Mouse (Mus musculus) limb, embryonic 10.5 days (tissue): ENCODE results near the gene Gm19402. TPM values are rescaled to one million over a fixed set of nuclear protein-coding genes. Genes with fewer than 3 reads are reported as not detected.
"Not testable (repeated sequence)": the region's sequence is repeated elsewhere in the genome, so short reads cannot be mapped to it uniquely, and the experiment has no call there.

ENCODE experiments used
- DNase-seq: peaks from one replicate; pipeline ENCODE4 v3.0.0-alpha.2; 2017; ENCODE audit warnings: low spot score
- H3K27ac ChIP-seq: fragments of 300-500 bp; sonication (generic); 2 replicates; pipeline ENCODE4 v1.5.1; 2016; ENCODE audit warnings: mild to moderate bottlenecking
- H3K27me3 ChIP-seq: fragments of 300-500 bp; sonication (generic); 2 replicates; pipeline ENCODE4 v1.6.1; 2016; ENCODE audit warnings: low read depth, mild to moderate bottlenecking; ENCODE audit not compliant: poor library complexity, severe bottlenecking
- H3K36me3 ChIP-seq: fragments of 300-500 bp; sonication (generic); 2 replicates; pipeline ENCODE4 v1.6.1; 2016; ENCODE audit warnings: mild to moderate bottlenecking, moderate library complexity
- H3K4me1 ChIP-seq: fragments of 300-500 bp; sonication (generic); 2 replicates; pipeline ENCODE4 v1.6.1; 2016
- H3K4me3 ChIP-seq: fragments of 300-500 bp; sonication (generic); 2 replicates; pipeline ENCODE4 v1.5.1; 2016; ENCODE audit warnings: mild to moderate bottlenecking, moderate library complexity
- H3K9me3 ChIP-seq: fragments of 300-500 bp; sonication (generic); replicated peaks from 2 replicates; pipeline ENCODE4 v1.6.1; 2016; ENCODE audit warnings: mild to moderate bottlenecking
- WGBS: fragments of 180-500 bp; shearing (Covaris S2); methylation state at CpG from one replicate; pipeline ENCODE4 v1.1.7; 2016; 5-methylcytosine and 5-hydroxymethylcytosine counted together
- polyA plus RNA-seq: library from polyadenylated mRNA; unstranded; fragments of >200 nt; fragmentation: Nextera tagmentation; extraction: Ambion mirVana; gene quantifications from 2 replicates; pipeline ENCODE4 v1.2.1, GENCODE M21; 2016

The Gm19402 gene
- polyA plus RNA-seq: not detected in 2 replicates

- H3K9me3 ChIP-seq, H3K36me3 ChIP-seq, H3K27ac ChIP-seq, DNase-seq, H3K4me3 ChIP-seq: not testable (repeated sequence)
- Histone ChIP-seq H3K27me3 (peaks cover 49% of the 10 kb centered on the region), H3K4me1 (peaks cover 71% of the 10 kb centered on the region)
- WGBS: 83% methylated on average over 3 of the region's 3 CpGs
Observed at GRCm38 (mm10) chr10:77690356-77690807, at the start of gene Gm19402. TSS of gene Gm19402 (minus strand) at chr10:77690757.

- peaks cover 38% of the 10 kb centered on the region for H3K4me1 ChIP-seq
- no peak overlapping the region for H3K4me3 ChIP-seq
- no peaks in the 10 kb centered on the region for H3K27me3 ChIP-seq
- DNase-seq: no peak
- 88% methylated on average over 4 of the region's 4 CpGs for WGBS
- H3K9me3 ChIP-seq: no peaks in the 10 kb centered on the region
- no peaks in the 10 kb centered on the region for H3K36me3 ChIP-seq
- H3K27ac ChIP-seq: no peak overlapping the region
Observed at GRCm38 (mm10) chr10:77738929-77739328, 48.4 kb upstream of the Gm19402 start.

- WGBS: 100% methylated on average over 1 of the region's 1 CpGs
- no peaks in the 10 kb centered on the region for H3K36me3 ChIP-seq
- H3K27me3 ChIP-seq: no peaks in the 10 kb centered on the region
- H3K4me1 ChIP-seq: peaks cover 14% of the 10 kb centered on the region
- no peak overlapping the region for H3K4me3 ChIP-seq
- H3K27ac ChIP-seq: no peak overlapping the region
- H3K9me3 ChIP-seq: no peaks in the 10 kb centered on the region
- no peak for DNase-seq
Observed at GRCm38 (mm10) chr10:77735928-77736327, 45.4 kb upstream of the Gm19402 start.

- DNase-seq: peak; percentile 47
- Histone ChIP-seq H3K4me3 (no peak overlapping the region), H3K9me3 (no peaks in the 10 kb centered on the region), H3K27me3 (no peaks in the 10 kb centered on the region), H3K4me1 (no peaks in the 10 kb centered on the region), H3K27ac (no peak overlapping the region), H3K36me3 (no peaks in the 10 kb centered on the region)
- WGBS: 59% methylated on average over 4 of the region's 4 CpGs
Observed at GRCm38 (mm10) chr10:77729241-77729640, 38.7 kb upstream of the Gm19402 start.

- Histone ChIP-seq H3K27me3 (no peaks in the 10 kb centered on the region), H3K9me3 (no peaks in the 10 kb centered on the region), H3K36me3 (no peaks in the 10 kb centered on the region), H3K4me3 (no peak overlapping the region), H3K27ac (no peak overlapping the region), H3K4me1 (no peaks in the 10 kb centered on the region)
- 59% methylated on average over 4 of the region's 4 CpGs for WGBS
- DNase-seq: no peak
Observed at GRCm38 (mm10) chr10:77728280-77728679, 37.7 kb upstream of the Gm19402 start.

GRCm38 (mm10) chr10:77726186-77726585, 35.6 kb upstream of the Gm19402 start, which contains the start of gene Gm10100:
TSS of gene Gm10100 (plus strand) at chr10:77726486.
- Histone ChIP-seq H3K27me3 (no peaks in the 10 kb centered on the region), H3K27ac (no peak within 1 kb of the TSS), H3K9me3 (no peaks in the 10 kb centered on the region), H3K4me3 (no peak within 1 kb of the TSS), H3K4me1 (no peaks in the 10 kb centered on the region), H3K36me3 (no peaks in the 10 kb centered on the region)
- 36% methylated on average over 3 of the region's 3 CpGs for WGBS
- no peak for DNase-seq

GRCm38 (mm10) chr10:77724855-77725254, 34.3 kb upstream of the Gm19402 start:
- no peak for DNase-seq
- 78% methylated on average over 8 of the region's 8 CpGs for whole genome bisulfite sequencing

GRCm38 (mm10) chr10:77720299-77720698, 29.7 kb upstream of the Gm19402 start, which contains the start of gene Krtap12-1:
TSS of gene Krtap12-1 (plus strand) at chr10:77720599.
- not testable (repeated sequence) for H3K4me1 ChIP-seq, H3K9me3 ChIP-seq, H3K27me3 ChIP-seq, H3K4me3 ChIP-seq, DNase-seq, H3K36me3 ChIP-seq, H3K27ac ChIP-seq
- 83% methylated on average over 1 of the region's 1 CpGs for WGBS

More at GRCm38 (mm10) chr10:77724855-77725254, 34.3 kb upstream of the Gm19402 start:
- H3K27me3 ChIP-seq: no peaks in the 10 kb centered on the region
- no peak overlapping the region for H3K27ac ChIP-seq
- H3K9me3 ChIP-seq: no peaks in the 10 kb centered on the region
- no peak overlapping the region for H3K4me3 ChIP-seq
- no peaks in the 10 kb centered on the region for H3K4me1 ChIP-seq
- H3K36me3 ChIP-seq: no peaks in the 10 kb centered on the region

GRCm38 (mm10) chr10:77715507-77715906, 24.9 kb upstream of the Gm19402 start, which contains the start of gene Gm10142:
TSS of gene Gm10142 (plus strand) at chr10:77715807.
- Histone ChIP-seq H3K27me3 (no peaks in the 10 kb centered on the region), H3K9me3 (no peaks in the 10 kb centered on the region), H3K36me3 (no peaks in the 10 kb centered on the region), H3K4me3 (no peak within 1 kb of the TSS), H3K4me1 (0 out of 2 replicates have a peak, but pooled peaks cover 2% of the 10 kb centered on the region), H3K27ac (no peak within 1 kb of the TSS)
- 85% methylated on average over 1 of the region's 1 CpGs for WGBS
- no peak for DNase-seq

GRCm38 (mm10) chr10:77713734-77714133, 23.2 kb upstream of the Gm19402 start:
- Histone ChIP-seq H3K4me1 (0 out of 2 replicates have a peak, but pooled peaks cover 2% of the 10 kb centered on the region), H3K36me3 (no peaks in the 10 kb centered on the region), H3K27ac (no peak overlapping the region), H3K9me3 (no peaks in the 10 kb centered on the region), H3K4me3 (no peak overlapping the region), H3K27me3 (no peaks in the 10 kb centered on the region)
- 73% methylated on average over 4 of the region's 4 CpGs for WGBS
- no peak for DNase-seq

GRCm38 (mm10) chr10:77711157-77711556, 20.6 kb upstream of the Gm19402 start, which contains the start of gene Gm10024:
TSS of gene Gm10024 (plus strand) at chr10:77711457.
- H3K4me3 ChIP-seq, H3K9me3 ChIP-seq, H3K27me3 ChIP-seq, H3K27ac ChIP-seq, H3K4me1 ChIP-seq, H3K36me3 ChIP-seq, DNase-seq: not testable (repeated sequence)

GRCm38 (mm10) chr10:77709831-77710230, 19.3 kb upstream of the Gm19402 start:
- H3K4me1 ChIP-seq: 0 out of 2 replicates have a peak, but pooled peaks cover 2% of the 10 kb centered on the region
- no peaks in the 10 kb centered on the region for H3K27me3 ChIP-seq
- no peak overlapping the region for H3K27ac ChIP-seq
- 0 out of 2 replicates have a peak, but pooled peaks cover 3% of the 10 kb centered on the region for H3K9me3 ChIP-seq
- no peak for DNase-seq
- no peak overlapping the region for H3K4me3 ChIP-seq
- WGBS: 76% methylated on average over 3 of the region's 3 CpGs
- no peaks in the 10 kb centered on the region for H3K36me3 ChIP-seq

- no peaks in the 10 kb centered on the region for H3K4me1 ChIP-seq
- no peak for DNase-seq
- H3K4me3 ChIP-seq: no peak within 1 kb of the TSS
- no peaks in the 10 kb centered on the region for H3K27me3 ChIP-seq
- no peak within 1 kb of the TSS for H3K27ac ChIP-seq
- WGBS: 92% methylated on average over 1 of the region's 1 CpGs
- H3K9me3 ChIP-seq: 0 out of 2 replicates have a peak, but pooled peaks cover 7% of the 10 kb centered on the region
- no peaks in the 10 kb centered on the region for H3K36me3 ChIP-seq
Observed at GRCm38 (mm10) chr10:77706326-77706725, 15.8 kb upstream of the Gm19402 start, which contains the start of gene Gm10272. TSS of gene Gm10272 (plus strand) at chr10:77706626.

- no peak for DNase-seq
- WGBS: 40% methylated on average over 4 of the region's 4 CpGs
- Histone ChIP-seq H3K4me1 (peaks cover 41% of the 10 kb centered on the region), H3K27me3 (no peaks in the 10 kb centered on the region), H3K27ac (no peak within 1 kb of the TSS), H3K4me3 (no peak within 1 kb of the TSS), H3K9me3 (no peaks in the 10 kb centered on the region), H3K36me3 (no peaks in the 10 kb centered on the region)
Observed at GRCm38 (mm10) chr10:77697133-77697532, 6.6 kb upstream of the Gm19402 start, which contains the start of gene Gm9508. TSS of gene Gm9508 (minus strand) at chr10:77697233.
